Mouse (Mus musculus) bone marrow macrophage, adult 2 months (primary cell): ENCODE data around the gene Igfbp5.

Experiments used
- CTCF ChIP-seq: IDR thresholded peaks from 2 replicates; pipeline ENCODE4 v1.5.1; 2012; ENCODE audit warnings: low read depth, mild to moderate bottlenecking, low read length, moderate library complexity
- POLR2A ChIP-seq: IDR thresholded peaks from 2 replicates; pipeline ENCODE4 v1.6.1; 2012; ENCODE audit warnings: mild to moderate bottlenecking, low read depth, low read length, borderline replicate concordance

- TF ChIP-seq CTCF (no peak), POLR2A (no peak)
Observed at GRCm38 (mm10) chr1:72819995-72820394, 54.7 kb downstream of the Igfbp5 start.
